Mouse (Mus musculus) hindbrain, postnatal 0 days (tissue): ENCODE results near the gene Csk. TPM values are rescaled to one million over a fixed set of nuclear protein-coding genes. Genes with fewer than 3 reads are reported as not detected.

ENCODE experiments used
- ATAC-seq: fragments of 200-750 bp; cut with Nextera tagmentation; 2 replicates; pipeline ENCODE4 v1.8.0; 2017; ENCODE audit warnings: mild to moderate bottlenecking, moderate TSS enrichment, moderate library complexity
- DNase-seq: peaks from one replicate; pipeline ENCODE4 v3.0.0-alpha.2; 2015; ENCODE audit warnings: low spot score
- H3K27ac ChIP-seq: fragments of 300-500 bp; sonication (generic); 2 replicates; pipeline ENCODE4 v1.5.1; 2014; ENCODE audit warnings: mild to moderate bottlenecking
- H3K27me3 ChIP-seq: fragments of 300-500 bp; sonication (generic); 2 replicates; pipeline ENCODE4 v1.6.1; 2014; ENCODE audit warnings: low read length, mixed read lengths; ENCODE audit not compliant: insufficient read depth
- H3K36me3 ChIP-seq: fragments of 300-500 bp; sonication (generic); 2 replicates; pipeline ENCODE4 v1.6.1; 2014; ENCODE audit warnings: low read length, mixed read lengths; ENCODE audit not compliant: insufficient read depth
- H3K4me1 ChIP-seq: fragments of 300-500 bp; sonication (generic); 2 replicates; pipeline ENCODE4 v1.6.1; 2014; ENCODE audit warnings: antibody characterized with exemption, low read length, mixed read lengths; ENCODE audit not compliant: insufficient read depth
- H3K4me2 ChIP-seq: fragments of 300-500 bp; sonication (generic); 2 replicates; pipeline ENCODE4 v1.6.1; 2014; ENCODE audit warnings: low read depth, mild to moderate bottlenecking, low read length, moderate library complexity, mixed read lengths
- H3K4me3 ChIP-seq: fragments of 300-500 bp; sonication (generic); 2 replicates; pipeline ENCODE4 v1.5.1; 2014; ENCODE audit warnings: low read length
- H3K9ac ChIP-seq: fragments of 300-500 bp; sonication (generic); replicated peaks from 2 replicates; pipeline ENCODE4 v1.6.1; 2014; ENCODE audit warnings: mild to moderate bottlenecking, low read length, moderate library complexity, mixed read lengths
- H3K9me3 ChIP-seq: fragments of 300-500 bp; sonication (generic); 2 replicates; pipeline ENCODE4 v1.6.1; 2016; ENCODE audit warnings: low read length, mixed read lengths
- CTCF ChIP-seq: IDR thresholded peaks from 2 replicates; pipeline ENCODE4 v1.5.1; 2016; ENCODE audit warnings: antibody characterized with exemption, control low read depth, low read depth
- WGBS: fragments of 180-500 bp; shearing (Covaris S2); extraction: QIAGEN DNeasy Blood & Tissue Kit; methylation state at CpG from one replicate; pipeline ENCODE4 v1.1.7; 2014; 5-methylcytosine and 5-hydroxymethylcytosine counted together
- polyA plus RNA-seq: library from polyadenylated mRNA; unstranded; fragments of >200 nt; fragmentation: Nextera tagmentation; extraction: Ambion mirVana; gene quantifications from 2 replicates; pipeline ENCODE4 v1.2.1, GENCODE M21; 2015
- total RNA-seq: library from RNA; depleted of rRNA; stranded (reverse); fragments of >200 nt; gene quantifications from 2 replicates; pipeline ENCODE4 v1.2.3, GENCODE M21; 2014

Csk gene
- total and polyA plus RNA-seq, 2 experiments from 2014 or later, result 44.4 to 129 TPM

GRCm38 (mm10) chr9:57660501-57660900, 7.1 kb upstream of the Csk start:
- 88% methylated on average over 6 of the region's 6 CpGs for WGBS
- H3K9ac ChIP-seq, result no peak overlapping the region
- no peak overlapping the region for H3K4me3 ChIP-seq
- no peaks in the 10 kb centered on the region for H3K9me3 ChIP-seq
- no peak overlapping the region for H3K27ac ChIP-seq
- no peaks in the 10 kb centered on the region for H3K36me3 ChIP-seq
- DNase-seq (no peak), ATAC-seq (no peak)
- H3K4me1 ChIP-seq, result no peaks in the 10 kb centered on the region
- H3K27me3 ChIP-seq, result no peaks in the 10 kb centered on the region
- TF ChIP-seq CTCF, result no peak
- no peak overlapping the region for H3K4me2 ChIP-seq

- H3K9me3 ChIP-seq, result no peaks in the 10 kb centered on the region
- ATAC-seq, result peak; percentile 68
- TF ChIP-seq CTCF, result peak; percentile 85
- H3K27ac ChIP-seq, result no peak overlapping the region
- H3K4me3 ChIP-seq, result no peak overlapping the region
- no peaks in the 10 kb centered on the region for H3K4me1 ChIP-seq
- no peak overlapping the region for H3K9ac ChIP-seq
- peak; percentile 83 for DNase-seq
- no peaks in the 10 kb centered on the region for H3K36me3 ChIP-seq
- 17% methylated on average over 4 of the region's 4 CpGs for WGBS
- no peak overlapping the region for H3K4me2 ChIP-seq
- no peaks in the 10 kb centered on the region for H3K27me3 ChIP-seq
Measured at GRCm38 (mm10) chr9:57659774-57660173, 6.3 kb upstream of the Csk start.

GRCm38 (mm10) chr9:57658970-57659369, 5.5 kb upstream of the Csk start:
- Histone ChIP-seq H3K36me3 (no peaks in the 10 kb centered on the region), H3K27me3 (no peaks in the 10 kb centered on the region), H3K4me2 (no peak overlapping the region), H3K4me1 (no peaks in the 10 kb centered on the region), H3K9me3 (no peaks in the 10 kb centered on the region), H3K9ac (no peak overlapping the region), H3K27ac (no peak overlapping the region), H3K4me3 (no peak overlapping the region)
- DNase-seq (no peak), ATAC-seq (no peak)
- 79% methylated on average over 4 of the region's 4 CpGs for WGBS
- TF ChIP-seq CTCF, result peak; percentile 28; the same call in 1 of the 2 replicates

GRCm38 (mm10) chr9:57657843-57658242, 4.4 kb upstream of the Csk start:
- H3K4me3 ChIP-seq, result no peak overlapping the region
- no peak for ATAC-seq
- 49% methylated on average over 4 of the region's 4 CpGs for WGBS

GRCm38 (mm10) chr9:57656631-57657350, 3.4 kb upstream of the Csk start:
- Histone ChIP-seq H3K9ac (no peak overlapping the region), H3K9me3 (no peaks in the 10 kb centered on the region), H3K4me2 (no peak overlapping the region), H3K4me3 (no peak overlapping the region), H3K27ac (no peak overlapping the region), H3K27me3 (no peaks in the 10 kb centered on the region), H3K4me1 (no peaks in the 10 kb centered on the region), H3K36me3 (no peaks in the 10 kb centered on the region)
- TF ChIP-seq CTCF, result no peak
- 82% methylated on average over 19 of the region's 19 CpGs for WGBS
- no peak for ATAC-seq
- DNase-seq, result no peak

More at GRCm38 (mm10) chr9:57657843-57658242, 4.4 kb upstream of the Csk start:
- DNase-seq, result no peak
- Histone ChIP-seq H3K9ac (no peak overlapping the region), H3K4me2 (no peak overlapping the region), H3K27ac (no peak overlapping the region), H3K27me3 (no peaks in the 10 kb centered on the region), H3K4me1 (no peaks in the 10 kb centered on the region), H3K9me3 (no peaks in the 10 kb centered on the region), H3K36me3 (no peaks in the 10 kb centered on the region)
- peak; percentile 32 for TF ChIP-seq CTCF

GRCm38 (mm10) chr9:57655749-57656148, 2.3 kb upstream of the Csk start:
- H3K36me3 ChIP-seq, result no peaks in the 10 kb centered on the region
- no peak overlapping the region for H3K4me3 ChIP-seq
- no peaks in the 10 kb centered on the region for H3K27me3 ChIP-seq
- no peak overlapping the region for H3K27ac ChIP-seq
- H3K9me3 ChIP-seq, result no peaks in the 10 kb centered on the region
- H3K4me1 ChIP-seq, result peaks cover 1% of the 10 kb centered on the region; the same call in 1 of the 2 replicates
- H3K4me2 ChIP-seq, result peak overlapping the region; percentile 21
- DNase-seq (peak; percentile 97), ATAC-seq (peak; percentile 84)
- WGBS, result 2% methylated on average over 11 of the region's 11 CpGs
- no peak overlapping the region for H3K9ac ChIP-seq
- peak; percentile 97 for TF ChIP-seq CTCF

- H3K36me3 ChIP-seq, result no peaks in the 10 kb centered on the region
- 83% methylated on average over 1 of the region's 1 CpGs for WGBS
- H3K9ac ChIP-seq, result no peak overlapping the region
Measured at GRCm38 (mm10) chr9:57654966-57655365, 1.5 kb upstream of the Csk start.

More at GRCm38 (mm10) chr9:57654966-57655365, 1.5 kb upstream of the Csk start:
- H3K27ac ChIP-seq, result no peak overlapping the region
- DNase-seq (no peak), ATAC-seq (no peak)
- H3K4me1 ChIP-seq, result peaks cover 4% of the 10 kb centered on the region; the same call in 1 of the 2 replicates
- H3K27me3 ChIP-seq, result no peaks in the 10 kb centered on the region
- no peak overlapping the region for H3K4me3 ChIP-seq
- H3K9me3 ChIP-seq, result no peaks in the 10 kb centered on the region
- TF ChIP-seq CTCF, result no peak
- no peak overlapping the region for H3K4me2 ChIP-seq
